Mouse (Mus musculus) gonadal fat pad, adult 2 months (tissue): ENCODE data around the gene Lhx2. TPM values are rescaled to one million over a fixed set of nuclear protein-coding genes. Genes with fewer than 3 reads are reported as not detected.

Experiments
- DNase-seq: peaks from one replicate; pipeline ENCODE4 v3.0.0-alpha.2; 2012; ENCODE audit warnings: low read depth
- polyA plus RNA-seq: library from polyadenylated mRNA; depleted of rRNA; stranded (reverse); fragments of >200 nt; gene quantifications from 2 replicates; pipeline ENCODE4 v1.2.3, GENCODE M21; 2012

Gene Lhx2
- polyA plus RNA-seq, 1 experiment = 0.36 TPM

- DNase-seq = no peak
Observed at GRCm38 (mm10) chr2:38346881-38347764, 8.0 kb downstream of the Lhx2 start.

- DNase-seq = no peak
Observed at GRCm38 (mm10) chr2:38347811-38348551, 8.9 kb downstream of the Lhx2 start.

- no peak for DNase-seq
Observed at GRCm38 (mm10) chr2:38348660-38349420, 9.8 kb downstream of the Lhx2 start.

DNA sequence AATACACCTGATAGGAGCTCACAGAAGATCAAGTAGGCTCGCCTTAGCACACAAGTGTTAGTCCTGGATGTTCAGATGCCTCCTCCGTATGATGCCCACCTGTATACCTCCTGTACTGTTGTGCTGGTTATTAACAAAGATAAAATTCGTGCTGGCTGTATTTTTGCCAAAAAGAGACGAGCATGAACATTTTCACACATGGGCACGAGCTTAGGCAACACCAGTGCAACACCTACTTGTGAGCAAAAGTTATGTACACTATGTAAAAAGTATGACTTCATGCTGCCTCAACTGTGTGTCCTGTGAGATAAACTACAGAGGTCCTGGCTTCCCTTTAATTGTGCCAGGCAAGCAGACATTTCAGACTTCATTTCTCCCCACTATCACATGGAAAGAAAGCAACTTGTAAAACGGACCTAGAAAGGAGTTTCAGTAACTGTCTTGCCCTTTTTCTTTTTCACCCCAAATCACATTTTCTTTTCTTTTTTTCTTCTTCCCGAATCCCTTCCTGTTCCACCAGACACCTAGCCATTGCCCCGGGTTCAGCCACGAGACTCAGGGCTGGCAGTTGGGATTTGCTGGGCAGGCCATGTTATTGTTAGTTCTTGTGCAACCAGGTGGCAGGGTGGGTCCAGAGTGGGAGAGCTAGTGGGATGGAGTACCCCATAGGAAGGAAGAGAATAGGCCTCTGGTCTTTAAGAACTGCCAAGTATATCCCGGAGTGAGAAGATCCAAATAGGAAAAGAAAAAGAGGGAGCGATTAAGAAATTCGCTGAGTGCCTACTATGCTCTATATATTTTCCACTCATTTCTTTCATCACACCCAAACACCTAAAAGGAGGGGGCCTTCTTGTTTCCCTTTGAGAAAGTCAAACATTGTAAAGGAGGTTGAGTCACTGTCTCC is 10.6 kb downstream of the Lhx2 start:
- no peak for DNase-seq

- no peak for DNase-seq
Observed at GRCm38 (mm10) chr2:38350386-38350785, 11.3 kb downstream of the Lhx2 start.

DNA sequence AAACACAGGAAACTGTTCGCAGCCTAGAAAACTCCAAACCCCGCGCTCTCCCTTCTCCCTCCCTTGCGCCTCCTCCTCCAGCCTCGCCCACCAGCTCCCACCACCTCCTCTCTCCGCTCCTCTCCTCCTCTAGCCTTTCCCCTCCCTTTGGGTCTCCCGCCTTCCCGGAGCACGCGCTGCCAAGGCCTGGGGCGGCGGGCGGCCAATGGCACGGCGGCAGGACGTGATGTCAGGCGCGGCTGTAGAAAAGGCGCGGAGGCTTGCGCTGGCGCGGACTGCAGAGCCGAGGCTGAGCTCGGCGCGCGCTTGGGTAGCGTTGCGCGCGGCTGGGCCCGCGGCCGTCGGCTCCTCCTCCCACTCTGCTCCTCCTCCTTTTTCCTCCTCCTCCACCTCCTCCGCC is 11.7 kb downstream of the Lhx2 start:
- DNase-seq = no peak

GRCm38 (mm10) chr2:38351641-38352320 is 12.7 kb downstream of the Lhx2 start:
- DNase-seq = no peak

DNA sequence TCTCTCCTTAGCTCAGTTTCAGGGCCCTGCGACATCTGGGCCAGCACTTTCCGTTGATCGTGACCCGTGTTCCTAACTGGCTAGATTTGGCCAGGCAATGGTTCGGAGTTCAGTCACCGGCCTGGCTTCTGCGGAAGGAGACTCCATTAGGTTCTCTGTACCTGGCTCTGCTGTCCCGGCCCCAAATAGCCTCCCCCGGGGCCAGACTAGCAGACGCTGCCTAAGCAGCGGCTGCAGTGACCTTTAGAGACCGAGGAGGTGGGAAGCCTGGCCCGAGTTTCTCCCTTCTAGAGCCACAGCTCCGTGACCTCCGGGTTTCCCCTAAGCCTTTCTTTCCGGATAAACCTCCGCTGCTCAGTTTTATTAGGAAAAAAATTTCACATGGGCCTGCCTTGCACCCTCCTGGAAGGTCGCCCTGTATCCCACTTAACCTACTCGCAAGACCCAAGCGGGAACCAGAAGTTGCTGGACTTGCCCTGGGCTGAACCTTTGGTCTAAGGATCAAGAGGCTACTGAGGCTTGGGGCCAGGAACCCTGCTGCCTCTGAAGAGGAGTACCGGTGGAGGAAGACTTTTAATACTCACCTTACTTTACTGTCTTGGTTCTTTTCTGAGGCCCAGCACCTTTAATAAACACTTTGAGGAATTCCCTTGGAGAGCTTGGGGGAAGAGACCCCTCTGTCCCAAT is 13.4 kb downstream of the Lhx2 start:
- DNase-seq = no peak

DNA sequence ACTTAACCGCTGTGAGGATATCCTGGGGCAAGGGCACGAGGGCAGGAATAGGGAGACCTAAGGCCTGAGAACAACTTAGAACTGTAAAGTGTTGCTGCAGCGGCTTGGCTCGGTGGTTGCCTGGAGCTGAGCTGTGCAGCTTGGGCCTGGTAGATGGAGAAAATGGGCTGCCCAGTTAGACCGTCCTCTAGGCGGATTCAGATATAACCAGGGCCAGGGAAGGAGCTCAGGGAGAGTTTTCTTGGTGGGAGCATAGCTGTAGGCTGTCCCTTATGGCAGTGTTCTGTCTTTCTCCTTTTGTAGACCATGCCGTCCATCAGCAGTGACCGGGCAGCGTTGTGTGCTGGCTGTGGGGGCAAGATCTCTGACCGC is 13.9 kb downstream of the Lhx2 start:
- no peak for DNase-seq

DNA sequence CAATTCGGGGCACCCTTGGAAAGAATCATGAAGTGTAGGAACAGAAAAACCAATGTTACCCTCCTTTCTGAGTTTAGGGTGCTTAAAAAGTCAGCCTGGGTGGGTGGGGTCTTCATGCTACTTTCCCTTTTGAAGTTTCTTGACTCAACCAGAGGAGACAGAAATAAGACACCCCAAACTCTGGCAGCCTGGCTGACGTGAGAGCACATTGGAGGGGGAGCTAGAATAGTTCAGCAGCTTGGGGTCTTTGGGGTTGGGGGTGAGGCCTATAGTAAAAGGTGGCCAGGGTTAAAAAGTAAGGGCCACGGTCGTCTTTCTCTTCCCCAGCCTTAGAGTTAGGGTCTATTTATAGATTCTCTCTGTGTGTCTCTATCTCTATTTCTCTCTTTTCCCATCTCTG is 14.6 kb downstream of the Lhx2 start:
- no peak for DNase-seq

DNA sequence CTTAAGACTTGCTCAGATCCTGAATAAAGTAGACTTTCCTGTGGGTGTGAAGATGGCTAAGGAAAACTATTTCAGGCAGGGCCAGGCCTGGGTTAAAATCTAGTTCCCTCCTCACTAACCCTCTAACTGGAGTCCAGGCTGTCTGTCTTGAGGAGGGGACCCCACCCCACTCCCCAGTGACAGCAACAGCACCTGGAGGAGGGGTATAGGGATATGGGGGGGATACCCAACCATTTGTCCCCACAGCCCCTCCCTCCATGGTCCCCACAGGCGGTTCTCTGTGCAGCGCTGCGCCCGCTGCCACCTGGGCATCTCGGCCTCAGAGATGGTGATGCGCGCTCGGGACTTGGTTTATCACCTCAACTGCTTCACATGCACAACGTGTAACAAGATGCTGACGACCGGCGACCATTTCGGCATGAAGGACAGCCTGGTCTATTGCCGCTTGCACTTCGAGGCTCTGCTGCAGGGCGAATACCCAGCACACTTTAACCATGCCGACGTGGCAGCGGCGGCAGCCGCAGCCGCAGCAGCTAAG is 15.2 kb downstream of the Lhx2 start:
- no peak for DNase-seq

GRCm38 (mm10) chr2:38354717-38355510 is 15.8 kb downstream of the Lhx2 start:
- no peak for DNase-seq

- DNase-seq = no peak
Observed at GRCm38 (mm10) chr2:38355731-38356427, 16.8 kb downstream of the Lhx2 start.

DNA sequence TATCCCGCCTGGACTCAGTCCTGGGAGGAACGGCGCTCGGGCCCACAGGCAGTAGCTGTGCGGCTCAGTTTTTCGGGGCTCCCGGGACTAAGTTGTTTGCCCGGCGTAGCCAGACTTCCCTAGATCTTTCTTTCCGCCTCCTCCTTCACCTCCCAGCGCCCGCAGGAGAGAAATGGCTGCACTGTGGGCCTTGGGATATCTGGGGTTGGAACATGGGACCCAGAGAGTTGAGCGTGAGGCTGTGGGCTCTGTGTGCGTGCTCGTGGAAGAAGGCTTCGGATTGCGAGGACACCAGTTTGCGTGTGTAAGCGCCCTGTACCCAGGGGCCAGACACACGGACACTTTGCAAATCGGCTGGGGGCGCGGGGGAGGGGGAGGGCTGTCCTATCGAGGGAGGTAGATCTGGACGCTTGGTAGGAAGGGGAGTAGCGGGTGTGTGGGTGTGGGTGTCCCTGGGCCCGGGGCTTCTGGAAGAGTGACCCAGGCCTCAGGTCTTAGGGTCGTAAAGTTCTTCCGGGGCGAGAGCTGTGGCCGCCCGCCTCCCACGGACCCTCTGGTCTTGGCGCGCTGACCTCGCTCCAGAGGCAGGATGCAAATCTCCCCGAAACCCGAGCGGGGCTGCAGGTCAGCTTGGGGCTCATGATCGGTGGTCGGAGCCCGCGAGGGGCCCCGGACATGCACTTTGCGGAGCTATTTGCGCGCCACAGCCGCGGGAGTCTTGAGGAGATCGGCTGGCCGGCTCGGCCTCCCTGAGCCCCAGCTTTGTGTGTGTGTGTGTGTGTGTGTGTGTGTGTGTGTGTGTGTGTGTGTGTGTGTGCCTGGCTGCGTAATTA is 17.6 kb downstream of the Lhx2 start:
- DNase-seq = no peak

- DNase-seq = no peak
Observed at GRCm38 (mm10) chr2:38357294-38358246, 18.5 kb downstream of the Lhx2 start.

GRCm38 (mm10) chr2:38358611-38359010 is 19.5 kb downstream of the Lhx2 start:
- no peak for DNase-seq
